Mouse (Mus musculus) heart, embryonic 14.5 days (tissue): Measurements from ENCODE around the gene Kcnq1. TPM values are rescaled to one million over a fixed set of nuclear protein-coding genes. Genes with fewer than 3 reads are reported as not detected.

Experiments
- ATAC-seq: fragments of 200-750 bp; cut with Nextera tagmentation; 2 replicates; pipeline ENCODE4 v1.8.0; 2017; ENCODE audit warnings: low read depth, moderate TSS enrichment; ENCODE audit not compliant: insufficient number of reproducible peaks, insufficient read depth, low FRiP score
- H3K27ac ChIP-seq, 2 experiments: fragments of 200-500 bp in 1 of 2; fragments of 300-500 bp in 1 of 2; sonication (generic) in 1 of 2; replicated peaks in 1 of 2; 2 replicates each; pipeline ENCODE4 v1.5.1; 2012 to 2014; ENCODE audit warnings: low read depth in 2 of 2, low read length in 2 of 2, control low read depth in 1 of 2, mild to moderate bottlenecking in 1 of 2, mixed read lengths in 1 of 2; ENCODE audit not compliant: control insufficient read depth in 1 of 2, insufficient read depth in 1 of 2
- H3K27me3 ChIP-seq: fragments of 300-500 bp; sonication (generic); 2 replicates; pipeline ENCODE4 v1.6.1; 2014; ENCODE audit warnings: mild to moderate bottlenecking, low read length, control low read depth; ENCODE audit not compliant: control insufficient read depth, insufficient read depth
- H3K36me3 ChIP-seq: fragments of 300-500 bp; sonication (generic); 2 replicates; pipeline ENCODE4 v1.6.1; 2014; ENCODE audit warnings: mild to moderate bottlenecking, control low read depth, low read length, mixed read lengths; ENCODE audit not compliant: control insufficient read depth, insufficient read depth
- H3K4me1 ChIP-seq, 2 experiments: fragments of 200-500 bp in 1 of 2; fragments of 300-500 bp in 1 of 2; sonication (generic) in 1 of 2; 2 replicates each; pipeline ENCODE4 v1.6.1; 2012 to 2014; ENCODE audit warnings: low read length in 2 of 2, control low read depth in 1 of 2, mixed read lengths in 1 of 2; ENCODE audit not compliant: control insufficient read depth in 2 of 2, insufficient read depth in 2 of 2
- H3K4me2 ChIP-seq: fragments of 300-500 bp; sonication (generic); 2 replicates; pipeline ENCODE4 v1.6.1; 2014; ENCODE audit warnings: mild to moderate bottlenecking, low read length
- H3K4me3 ChIP-seq, 2 experiments: fragments of 200-500 bp in 1 of 2; fragments of 300-500 bp in 1 of 2; sonication (generic) in 1 of 2; 2 replicates each; pipeline ENCODE4 v1.5.1; 2012 to 2014; ENCODE audit warnings: low read length in 2 of 2, mild to moderate bottlenecking in 2 of 2, control low read depth in 1 of 2, low read depth in 1 of 2, moderate library complexity in 1 of 2; ENCODE audit not compliant: control insufficient read depth in 1 of 2, insufficient read depth in 1 of 2
- H3K9ac ChIP-seq: fragments of 300-500 bp; sonication (generic); 2 replicates; pipeline ENCODE4 v1.6.1; 2014; ENCODE audit warnings: mild to moderate bottlenecking, low read length
- H3K9me3 ChIP-seq: fragments of 300-500 bp; sonication (generic); 2 replicates; pipeline ENCODE4 v1.6.1; 2016; ENCODE audit warnings: low read length, control low read depth; ENCODE audit not compliant: control insufficient read depth
- WGBS: fragments of 180-500 bp; shearing (Covaris S2); extraction: QIAGEN DNeasy Blood & Tissue Kit; methylation state at CpG from one replicate; pipeline ENCODE4 v1.1.7; 2014; 5-methylcytosine and 5-hydroxymethylcytosine counted together
- polyA plus RNA-seq: library from polyadenylated mRNA; unstranded; fragments of >200 nt; fragmentation: Nextera tagmentation; extraction: Ambion mirVana; gene quantifications from 2 replicates; pipeline ENCODE4 v1.2.1, GENCODE M21; 2014

Gene Kcnq1
- polyA plus RNA-seq, 1 experiment from 2014 or later = 28.1 TPM

GRCm38 (mm10) chr7:143302156-143302555 lies 196.0 kb downstream of the Kcnq1 start:
- Histone ChIP-seq H3K36me3 (no peaks in the 10 kb centered on the region), H3K9ac (peak overlapping the region; percentile 38; the same call in 1 of the 2 replicates), H3K4me1 (peaks cover 34 to 44% of the 10 kb centered on the region in 2 experiments), H3K9me3 (no peaks in the 10 kb centered on the region), H3K4me2 (no peak overlapping the region), H3K4me3 (no peak overlapping the region), H3K27me3 (no peaks in the 10 kb centered on the region), H3K27ac (peak overlapping the region; percentile 49 to 71; a peak in 3 of 4 replicates)
- 76% methylated on average over 7 of the region's 7 CpGs for WGBS
- ATAC-seq = no peak

- Histone ChIP-seq H3K4me1 (peaks cover 34 to 44% of the 10 kb centered on the region in 2 experiments), H3K4me2 (no peak overlapping the region), H3K27me3 (no peaks in the 10 kb centered on the region), H3K27ac (peak overlapping the region; percentile 49 to 71), H3K9me3 (no peaks in the 10 kb centered on the region), H3K36me3 (no peaks in the 10 kb centered on the region), H3K9ac (peak overlapping the region; percentile 38; the same call in 1 of the 2 replicates), H3K4me3 (no peak overlapping the region)
- 7% methylated on average over 9 of the region's 9 CpGs for WGBS
- no peak for ATAC-seq
These were observed 196.6 kb downstream of the Kcnq1 start for GRCm38 (mm10) chr7:143302593-143303238.

GRCm38 (mm10) chr7:143303557-143303956 lies 197.4 kb downstream of the Kcnq1 start:
- Histone ChIP-seq H3K27ac (no peak overlapping the region), H3K9ac (no peak overlapping the region), H3K4me3 (no peak overlapping the region), H3K4me1 (peaks cover 34 to 44% of the 10 kb centered on the region in 2 experiments), H3K36me3 (no peaks in the 10 kb centered on the region), H3K9me3 (no peaks in the 10 kb centered on the region), H3K4me2 (no peak overlapping the region), H3K27me3 (no peaks in the 10 kb centered on the region)
- 93% methylated on average over 5 of the region's 5 CpGs for WGBS
- no peak for ATAC-seq

DNA sequence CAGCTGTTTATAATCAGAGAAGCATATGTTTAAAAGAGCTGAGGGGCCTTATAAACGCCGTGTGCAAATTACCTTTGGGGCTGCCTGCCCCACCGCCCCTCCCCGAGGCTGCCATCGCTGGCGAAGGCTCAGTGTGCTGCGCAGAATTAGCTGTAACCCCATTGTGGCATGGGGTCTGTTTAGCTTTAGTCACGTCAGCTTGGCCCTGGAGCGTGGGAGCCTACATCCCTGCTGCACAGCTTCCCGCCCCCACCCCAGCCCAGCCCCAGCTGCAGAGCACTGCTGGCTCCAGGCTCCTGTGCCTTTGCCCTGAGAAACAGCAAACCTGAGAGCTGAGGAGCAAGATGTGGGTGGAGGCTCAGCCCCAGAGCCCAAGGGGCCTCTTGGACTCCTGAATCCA lies 199.6 kb downstream of the Kcnq1 start:
- H3K27ac ChIP-seq = no peak overlapping the region
- peaks cover 35 to 51% of the 10 kb centered on the region in 2 experiments for H3K4me1 ChIP-seq
- H3K9ac ChIP-seq = no peak overlapping the region; the same call in 1 of the 2 replicates
- no peaks in the 10 kb centered on the region for H3K9me3 ChIP-seq
- H3K4me2 ChIP-seq = no peak overlapping the region
- no peak overlapping the region for H3K4me3 ChIP-seq
- ATAC-seq = no peak
- WGBS = 47% methylated on average over 10 of the region's 10 CpGs
- no peaks in the 10 kb centered on the region for H3K36me3 ChIP-seq
- H3K27me3 ChIP-seq = no peaks in the 10 kb centered on the region

DNA sequence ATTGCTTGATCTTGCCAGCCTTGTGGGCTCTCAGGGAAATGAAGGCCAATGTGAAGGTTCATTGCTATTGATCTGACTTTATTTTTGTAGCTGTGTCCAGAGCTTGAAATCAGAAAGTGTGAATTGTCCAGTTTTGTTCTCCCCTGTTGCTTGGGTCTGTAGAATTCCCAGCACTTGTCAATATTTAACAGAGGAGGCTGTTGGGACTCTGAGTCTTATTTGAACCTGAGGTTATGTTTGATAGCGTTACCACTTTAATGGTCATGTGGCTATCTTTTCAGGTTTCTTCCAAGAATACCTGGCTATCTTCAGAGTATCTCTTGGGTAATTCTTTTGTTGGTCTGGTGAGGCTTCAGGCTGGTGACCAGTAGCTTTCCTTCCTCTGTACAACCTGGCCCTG lies 201.8 kb downstream of the Kcnq1 start:
- 91% methylated on average over 1 of the region's 1 CpGs for WGBS
- Histone ChIP-seq H3K9me3 (no peaks in the 10 kb centered on the region), H3K4me2 (no peak overlapping the region), H3K4me1 (peaks cover 35 to 51% of the 10 kb centered on the region in 2 experiments), H3K36me3 (no peaks in the 10 kb centered on the region), H3K4me3 (no peak overlapping the region), H3K27ac (no peak overlapping the region), H3K27me3 (no peaks in the 10 kb centered on the region), H3K9ac (no peak overlapping the region)
- ATAC-seq = no peak

GRCm38 (mm10) chr7:143310311-143310710 lies 204.1 kb downstream of the Kcnq1 start:
- Histone ChIP-seq H3K9ac (no peak overlapping the region), H3K27ac (peak overlapping the region in 1 of 2 experiments; percentile 45; a peak in 2 of 4 replicates), H3K9me3 (no peaks in the 10 kb centered on the region), H3K36me3 (no peaks in the 10 kb centered on the region), H3K4me3 (no peak overlapping the region), H3K4me1 (peaks cover 48 to 63% of the 10 kb centered on the region in 2 experiments), H3K27me3 (no peaks in the 10 kb centered on the region), H3K4me2 (no peak overlapping the region)
- no peak for ATAC-seq
- WGBS = 28% methylated on average over 3 of the region's 3 CpGs

- H3K4me3 ChIP-seq = no peak overlapping the region
- WGBS = 75% methylated on average over 8 of the region's 8 CpGs
- no peaks in the 10 kb centered on the region for H3K36me3 ChIP-seq
- ATAC-seq = no peak
- 0 out of 4 replicates have a peak overlapping the region, but pooled peaks of 1 of the 2 experiments have one; percentile 45 for H3K27ac ChIP-seq
- H3K4me1 ChIP-seq = peaks cover 43 to 60% of the 10 kb centered on the region in 2 experiments
- H3K9ac ChIP-seq = no peak overlapping the region
- H3K27me3 ChIP-seq = no peaks in the 10 kb centered on the region
- no peaks in the 10 kb centered on the region for H3K9me3 ChIP-seq
- H3K4me2 ChIP-seq = no peak overlapping the region
These were observed 204.7 kb downstream of the Kcnq1 start for GRCm38 (mm10) chr7:143310847-143311246.
